Mouse (Mus musculus): ENCODE data around the gene Ugt1a7c.

Gene Ugt1a7c

GRCm38 (mm10) chr1:88238771-88239170 lies 143.9 kb downstream of the Ugt1a7c start:
- DNase-seq (ENCODE audit: low read depth, low spot score): no peak

DNA sequence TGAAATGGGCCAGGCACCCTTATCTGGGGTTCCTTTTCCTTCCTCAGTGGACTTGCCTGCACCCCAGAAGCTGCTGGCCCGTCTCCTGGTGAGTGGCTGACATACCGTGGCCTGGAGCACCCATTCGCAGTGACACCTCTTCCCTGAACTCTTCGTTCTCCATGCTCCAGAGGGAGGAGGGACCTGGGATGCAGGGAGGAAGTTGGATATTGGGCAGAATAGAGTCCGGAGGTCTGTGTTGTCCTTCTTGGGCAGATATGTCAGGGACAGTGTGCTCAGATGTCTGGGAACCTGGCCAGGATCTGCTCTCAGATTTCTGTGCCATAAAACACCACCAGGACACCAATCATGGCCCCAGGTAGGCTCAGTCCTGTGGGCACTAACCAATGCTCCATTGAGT lies 145.2 kb downstream of the Ugt1a7c start:
- DNase-seq (ENCODE audit: low read depth, low spot score): no peak

- no peak for DNase-seq (ENCODE audit: low read depth, low spot score)
Observed at GRCm38 (mm10) chr1:88240579-88240978, 145.7 kb downstream of the Ugt1a7c start.

DNA sequence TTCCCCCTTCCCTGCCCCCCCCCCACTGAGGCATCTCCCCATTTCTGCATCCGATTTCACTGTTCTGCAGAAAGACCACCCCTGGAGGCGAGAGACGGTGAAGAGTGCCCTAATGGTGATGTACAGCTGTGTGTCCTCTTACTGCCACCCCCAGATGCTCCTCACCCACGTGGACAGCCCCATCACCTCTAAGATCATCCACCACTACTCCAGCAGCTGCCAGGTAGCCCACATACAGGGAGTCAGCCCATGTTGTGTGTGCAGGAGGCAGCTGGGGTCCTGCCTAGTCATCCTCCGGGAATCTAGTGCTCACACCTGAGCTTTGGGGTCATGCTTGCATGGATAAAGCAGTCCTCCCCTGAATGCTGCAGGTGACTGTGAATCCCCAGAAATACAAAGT lies 149.0 kb downstream of the Ugt1a7c start:
- DNase-seq (ENCODE audit: low read depth, low spot score): no peak

- DNase-seq (ENCODE audit: low read depth, low spot score): no peak
Observed at GRCm38 (mm10) chr1:88245881-88246280, 151.0 kb downstream of the Ugt1a7c start.

DNA sequence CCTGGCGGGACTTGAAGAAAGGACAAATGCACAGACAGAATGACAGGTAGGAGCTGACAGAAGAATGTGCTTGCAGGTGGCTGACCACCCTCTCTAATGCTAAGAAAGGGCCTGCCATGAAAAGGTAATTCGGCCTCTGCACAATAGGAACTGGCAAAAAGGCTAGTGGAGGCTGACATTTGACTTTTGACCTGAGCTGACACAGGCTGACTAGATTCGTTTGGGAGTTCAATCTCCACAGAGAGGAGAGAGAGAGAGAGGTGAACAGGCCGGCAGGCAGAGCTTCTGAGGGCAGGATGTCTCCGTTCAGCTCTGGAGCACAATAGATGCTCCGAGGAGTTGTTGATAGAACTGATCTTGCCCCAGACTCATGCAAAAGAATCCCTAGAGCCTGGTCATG lies 151.5 kb downstream of the Ugt1a7c start:
- DNase-seq (ENCODE audit: low read depth, low spot score): no peak

DNA sequence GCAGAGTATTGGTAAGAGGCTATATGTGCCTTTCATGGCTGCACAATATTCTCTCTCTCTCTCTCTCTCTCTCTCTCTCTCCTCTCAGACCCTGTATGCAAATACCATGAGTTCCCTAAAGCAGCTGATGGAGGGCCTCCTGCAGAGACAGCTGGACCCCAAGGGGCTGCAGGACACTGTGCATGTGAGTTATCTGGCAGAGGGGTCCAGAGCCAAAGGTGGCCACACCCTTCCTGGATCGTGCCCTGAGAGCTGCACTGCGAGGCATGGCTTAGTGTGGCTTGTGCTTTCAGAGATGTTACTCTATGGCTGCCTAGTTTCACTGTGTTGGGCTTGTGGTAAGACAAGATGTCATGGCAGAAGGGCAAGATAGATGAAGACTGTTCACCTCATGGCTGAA lies 152.8 kb downstream of the Ugt1a7c start:
- no peak for DNase-seq (ENCODE audit: low read depth, low spot score)

- DNase-seq (ENCODE audit: low read depth, low spot score): no peak
Observed at GRCm38 (mm10) chr1:88248658-88249057, 153.8 kb downstream of the Ugt1a7c start.

DNA sequence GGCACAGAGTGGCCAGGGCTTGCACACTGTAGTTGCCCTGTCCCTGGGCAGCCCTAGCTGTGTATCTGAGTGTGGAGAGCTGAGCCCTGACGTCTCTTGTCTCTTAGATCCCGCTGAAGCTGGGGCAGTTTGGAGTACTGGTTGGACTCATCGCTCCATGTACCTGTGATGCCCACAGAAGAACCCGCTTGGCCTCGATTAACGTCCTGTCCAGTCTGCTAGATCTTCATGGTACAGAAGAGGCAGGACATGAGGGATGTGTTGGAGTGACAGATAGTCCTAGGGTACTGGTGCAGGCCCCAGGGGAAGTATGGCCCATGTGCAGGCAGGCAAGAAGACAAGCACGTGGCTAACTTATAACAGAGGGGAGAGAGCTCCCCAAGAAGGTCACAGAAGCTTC lies 154.7 kb downstream of the Ugt1a7c start:
- DNase-seq (ENCODE audit: low read depth, low spot score): no peak

DNA sequence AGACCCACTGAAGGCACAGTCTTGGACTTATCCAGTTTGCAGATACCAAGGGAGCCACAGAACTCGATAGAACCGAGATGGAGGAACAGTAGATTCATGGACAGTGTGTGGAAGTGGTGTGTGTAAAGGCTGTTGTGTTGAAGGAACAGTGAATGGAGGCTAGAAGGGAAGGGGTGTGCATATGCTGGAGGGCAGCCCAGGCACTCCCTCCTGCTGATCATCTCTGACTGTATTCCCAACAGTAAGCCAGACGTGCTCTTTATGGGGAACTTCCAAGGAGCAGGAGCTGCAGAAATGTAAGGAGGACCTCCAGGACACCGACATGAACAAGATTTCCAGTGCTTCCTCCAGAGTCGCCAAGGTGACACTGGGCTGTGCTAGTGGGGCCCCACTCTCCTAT lies 155.2 kb downstream of the Ugt1a7c start:
- DNase-seq (ENCODE audit: low read depth, low spot score): no peak

DNA sequence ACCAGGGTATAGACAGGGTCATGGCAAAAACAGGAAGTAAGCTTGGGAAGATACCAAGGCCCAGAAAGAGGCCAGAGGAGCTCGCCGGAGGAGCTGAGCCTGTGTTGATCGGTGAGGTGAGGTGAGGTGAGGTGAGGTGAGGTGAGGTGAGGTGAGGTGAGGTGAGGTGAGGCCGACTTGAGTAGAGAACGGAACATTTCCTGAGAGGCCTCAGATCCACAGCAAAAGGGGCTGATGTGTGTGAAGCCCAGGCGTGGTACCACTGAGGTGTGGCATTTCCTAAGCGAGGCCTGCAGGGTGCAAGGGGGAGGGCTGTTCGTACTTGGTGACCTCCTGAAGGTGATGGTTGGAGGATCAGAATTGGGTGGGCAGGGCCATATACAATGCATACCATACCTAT lies 158.2 kb downstream of the Ugt1a7c start:
- no peak for DNase-seq (ENCODE audit: low read depth, low spot score)

GRCm38 (mm10) chr1:88253540-88253939 lies 158.7 kb downstream of the Ugt1a7c start:
- no peak for DNase-seq (ENCODE audit: low read depth, low spot score)

GRCm38 (mm10) chr1:88254793-88255465 lies 160.1 kb downstream of the Ugt1a7c start:
- no peak for DNase-seq (ENCODE audit: low read depth, low spot score)

GRCm38 (mm10) chr1:88255466-88255857 lies 160.6 kb downstream of the Ugt1a7c start:
- no peak for DNase-seq (ENCODE audit: low read depth, low spot score)

- no peak for DNase-seq (ENCODE audit: low read depth, low spot score)
Observed at GRCm38 (mm10) chr1:88255989-88256754, 161.3 kb downstream of the Ugt1a7c start.

GRCm38 (mm10) chr1:88256886-88257663 lies 162.2 kb downstream of the Ugt1a7c start:
- no peak for DNase-seq (ENCODE audit: low read depth, low spot score)

DNA sequence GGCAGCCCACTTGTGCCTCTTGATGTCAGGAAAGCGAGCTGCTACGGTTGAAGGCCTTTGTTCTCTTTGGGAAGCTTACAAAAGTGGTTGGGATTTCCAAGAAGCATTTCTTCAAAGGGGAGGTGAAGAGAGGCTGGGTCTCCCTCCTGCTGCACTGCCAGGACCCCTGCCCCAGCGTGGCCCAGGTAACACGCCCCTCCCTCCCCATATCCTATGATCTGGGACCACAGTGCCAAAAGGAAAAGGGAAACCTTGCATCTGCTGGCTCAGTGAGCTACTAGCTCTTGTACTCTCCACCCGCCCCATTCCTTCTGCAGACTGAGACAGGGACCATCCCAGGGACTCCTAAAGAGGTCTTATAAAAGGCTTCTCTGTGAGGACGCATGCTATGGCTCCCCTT lies 162.8 kb downstream of the Ugt1a7c start:
- DNase-seq (ENCODE audit: low read depth, low spot score): no peak

DNA sequence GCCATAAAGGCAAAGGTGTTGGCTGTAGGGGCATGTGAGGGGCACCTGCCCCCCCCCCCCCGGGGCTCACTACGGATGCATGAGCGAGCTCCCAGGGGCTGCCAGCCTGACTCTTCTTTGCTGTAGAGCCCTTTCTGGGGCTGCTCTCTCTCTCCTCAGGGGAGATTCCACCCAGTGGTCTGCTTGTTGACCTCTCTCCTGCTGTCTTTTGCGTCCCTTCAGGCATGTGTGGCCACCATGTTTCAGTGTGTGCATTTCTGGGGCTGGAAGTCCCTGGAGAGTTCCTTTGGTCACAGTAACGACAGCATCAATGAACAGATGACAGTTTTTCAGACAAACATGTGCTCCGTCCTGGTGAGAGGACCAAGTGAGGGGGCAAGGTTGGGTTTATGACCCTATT lies 163.5 kb downstream of the Ugt1a7c start:
- no peak for DNase-seq (ENCODE audit: low read depth, low spot score)

- DNase-seq (ENCODE audit: low read depth, low spot score): no peak
Observed at GRCm38 (mm10) chr1:88258881-88259642, 164.2 kb downstream of the Ugt1a7c start.

- no peak for DNase-seq (ENCODE audit: low read depth, low spot score)
Observed at GRCm38 (mm10) chr1:88259643-88260024, 164.8 kb downstream of the Ugt1a7c start.

DNA sequence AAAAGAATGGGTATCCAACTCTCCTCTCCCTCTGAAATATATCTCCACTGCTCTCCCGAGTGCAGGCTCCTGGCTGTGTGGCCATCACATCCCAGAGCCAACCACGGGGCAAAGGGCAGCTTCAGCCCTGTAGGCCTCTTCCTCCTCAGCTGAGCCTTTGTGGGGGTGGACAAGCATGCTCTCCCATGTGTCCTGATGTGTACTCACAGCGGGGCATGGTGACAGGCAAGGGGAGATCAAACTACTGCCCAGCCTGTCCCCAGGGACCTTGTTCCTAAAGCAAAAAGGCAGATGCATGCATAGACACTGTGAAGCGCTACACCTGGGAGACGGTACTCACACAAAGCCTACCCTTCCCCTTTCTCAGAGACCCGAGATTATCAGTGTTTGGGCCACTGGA lies 165.3 kb downstream of the Ugt1a7c start:
- DNase-seq (ENCODE audit: low read depth, low spot score): no peak
